Mouse (Mus musculus) liver, embryonic 14.5 days (tissue): ENCODE results near the gene Myom3. TPM values are rescaled to one million over a fixed set of nuclear protein-coding genes. Genes with fewer than 3 reads are reported as not detected.

Experiments used
- ATAC-seq: fragments of 200-750 bp; cut with Nextera tagmentation; 2 replicates; pipeline ENCODE4 v1.8.0; 2017; ENCODE audit warnings: moderate number of reproducible peaks, mild to moderate bottlenecking, moderate library complexity; ENCODE audit not compliant: insufficient read depth
- DNase-seq, 3 experiments: peaks; one replicate each; pipeline ENCODE4 v3.0.0-alpha.2; 2012 to 2013; ENCODE audit warnings: low read depth in 3 of 3, low spot score in 3 of 3
- H3K27ac ChIP-seq: fragments of 300-500 bp; sonication (generic); 2 replicates; pipeline ENCODE4 v1.5.1; 2014; ENCODE audit warnings: moderate library complexity, mild to moderate bottlenecking, control low read depth, inconsistent platforms
- H3K27me3 ChIP-seq: fragments of 300-500 bp; sonication (generic); 2 replicates; pipeline ENCODE4 v1.6.1; 2014; ENCODE audit warnings: mild to moderate bottlenecking, low read length, moderate library complexity; ENCODE audit not compliant: control insufficient read depth, insufficient read depth
- H3K36me3 ChIP-seq: fragments of 300-500 bp; sonication (generic); replicated peaks from 2 replicates; pipeline ENCODE4 v1.6.1; 2014; ENCODE audit warnings: low read depth; ENCODE audit not compliant: control insufficient read depth, insufficient read depth
- H3K4me1 ChIP-seq, 2 experiments: fragments of 200-500 bp in 1 of 2; fragments of 300-500 bp in 1 of 2; sonication (generic) in 1 of 2; replicated peaks; 2 replicates each; pipeline ENCODE4 v1.6.1; 2012 to 2014; ENCODE audit warnings: antibody characterized with exemption in 1 of 2, inconsistent platforms in 1 of 2, low read length in 1 of 2; ENCODE audit not compliant: control insufficient read depth in 2 of 2, insufficient read depth in 2 of 2
- H3K4me2 ChIP-seq: fragments of 300-500 bp; sonication (generic); 2 replicates; pipeline ENCODE4 v1.6.1; 2014; ENCODE audit warnings: low read depth, mild to moderate bottlenecking, control low read depth, moderate library complexity
- H3K4me3 ChIP-seq, 2 experiments: fragments of 200-500 bp in 1 of 2; fragments of 300-500 bp in 1 of 2; sonication (generic) in 1 of 2; 2 replicates each; pipeline ENCODE4 v1.5.1; 2012 to 2014; ENCODE audit warnings: low read depth in 2 of 2, low read length in 2 of 2, mild to moderate bottlenecking in 2 of 2, control low read depth in 1 of 2, inconsistent platforms in 1 of 2, moderate library complexity in 1 of 2; ENCODE audit not compliant: insufficient read depth in 1 of 2
- H3K9ac ChIP-seq: fragments of 300-500 bp; sonication (generic); replicated peaks from 2 replicates; pipeline ENCODE4 v1.6.1; 2014; ENCODE audit warnings: mild to moderate bottlenecking, control low read depth, moderate library complexity
- H3K9me3 ChIP-seq: fragments of 300-500 bp; sonication (generic); 2 replicates; pipeline ENCODE4 v1.6.1; 2016; ENCODE audit warnings: low read length, mixed read lengths; ENCODE audit not compliant: control insufficient read depth
- CTCF ChIP-seq: IDR thresholded peaks from 2 replicates; pipeline ENCODE4 v1.5.1; 2016; ENCODE audit warnings: antibody characterized with exemption, low read depth, control low read depth
- EP300 ChIP-seq: IDR thresholded peaks from 2 replicates; pipeline ENCODE4 v1.6.1; 2016; ENCODE audit warnings: antibody characterized with exemption, low read depth
- WGBS: fragments of 180-500 bp; shearing (Covaris S2); extraction: QIAGEN DNeasy Blood & Tissue Kit; methylation state at CpG from one replicate; pipeline ENCODE4 v1.1.7; 2014; ENCODE audit not compliant: insufficient replicate concordance; 5-methylcytosine and 5-hydroxymethylcytosine counted together
- polyA plus RNA-seq, 2 experiments: library from polyadenylated mRNA; depleted of rRNA in 1 of 2; stranded (reverse) in 1 of 2; unstranded in 1 of 2; fragments of >200 nt; fragmentation: Nextera tagmentation in 1 of 2; extraction: Ambion mirVana in 1 of 2; gene quantifications; 2 replicates each; pipeline versions ENCODE4 v1.2.1 to v1.2.3; 2012 to 2014

Gene Myom3
- polyA plus RNA-seq, 2 experiments, result 0.04 to 0.06 TPM

DNA sequence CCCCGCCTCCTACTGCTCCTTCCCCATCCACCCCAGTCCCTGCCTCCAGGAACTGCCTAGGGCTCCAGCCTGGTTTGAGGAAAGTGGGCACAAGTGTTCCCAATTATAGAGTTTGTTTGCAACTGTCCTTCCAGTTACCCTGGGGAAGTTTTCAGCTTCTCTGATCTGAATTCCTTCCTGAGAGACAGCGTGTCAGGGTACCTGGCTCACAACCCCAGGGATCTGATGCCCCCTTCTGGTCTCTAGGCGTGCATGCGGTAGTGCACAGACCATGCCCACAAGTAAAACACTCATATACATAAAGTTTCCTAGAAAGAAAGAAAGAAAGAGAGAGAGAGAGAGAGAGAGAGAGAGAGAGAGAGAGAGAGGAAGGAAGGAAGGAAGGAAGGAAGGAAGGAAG, 1.2 kb upstream of the Myom3 start:
- no peaks in the 10 kb centered on the region for H3K36me3 ChIP-seq
- no peak overlapping the region for H3K9ac ChIP-seq
- no peak overlapping the region for H3K4me2 ChIP-seq
- no peak overlapping the region for H3K27ac ChIP-seq
- no peak overlapping the region for H3K4me3 ChIP-seq
- TF ChIP-seq EP300 (no peak), CTCF (peak; percentile 66)
- no peaks in the 10 kb centered on the region for H3K9me3 ChIP-seq
- no peak for ATAC-seq
- no peaks in the 10 kb centered on the region; a peak in 1 of 4 replicates for H3K4me1 ChIP-seq
- WGBS, result 31% methylated on average over 4 of the region's 4 CpGs
- no peaks in the 10 kb centered on the region for H3K27me3 ChIP-seq
- no peak for DNase-seq

- ATAC-seq, result no peak
- TF ChIP-seq EP300 (no peak), CTCF (no peak)
- Histone ChIP-seq H3K36me3 (no peaks in the 10 kb centered on the region), H3K9me3 (no peaks in the 10 kb centered on the region), H3K4me1 (no peaks in the 10 kb centered on the region; a peak in 1 of 4 replicates), H3K4me2 (no peak overlapping the region), H3K27me3 (no peaks in the 10 kb centered on the region), H3K27ac (no peak overlapping the region), H3K4me3 (no peak overlapping the region), H3K9ac (no peak overlapping the region)
- no peak for DNase-seq
- 42% methylated on average over 6 of the region's 6 CpGs for WGBS
These were observed 690 bp upstream of the Myom3 start for GRCm38 (mm10) chr4:135758825-135759224.

DNA sequence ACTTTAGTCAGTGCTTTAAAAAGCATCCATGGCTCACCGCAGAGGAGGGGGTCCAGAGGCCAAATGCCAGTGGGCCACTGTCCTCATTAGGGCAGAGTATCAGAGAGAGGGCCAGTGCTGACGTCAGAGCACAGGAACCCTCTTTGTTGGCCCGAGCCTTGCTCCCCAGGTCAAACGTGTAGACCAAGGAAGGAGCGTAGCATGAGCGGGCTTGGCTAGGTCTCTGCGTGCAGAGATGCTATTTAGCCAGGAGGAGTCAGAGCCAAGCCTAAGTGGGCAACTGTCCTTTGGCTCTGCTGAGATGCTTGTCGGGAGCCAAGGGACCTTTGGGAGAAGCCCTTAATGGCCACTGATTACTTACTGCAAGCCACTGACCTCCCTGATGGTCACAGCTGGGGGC, 1.5 kb downstream of the Myom3 start:
- TF ChIP-seq EP300 (no peak), CTCF (no peak)

GRCm38 (mm10) chr4:135761569-135761968, 2.1 kb downstream of the Myom3 start:
- no peak overlapping the region for H3K27ac ChIP-seq
- H3K9ac ChIP-seq, result no peak overlapping the region
- H3K27me3 ChIP-seq, result no peaks in the 10 kb centered on the region
- DNase-seq (no peak), ATAC-seq (no peak)
- no peaks in the 10 kb centered on the region; a peak in 1 of 4 replicates for H3K4me1 ChIP-seq
- H3K36me3 ChIP-seq, result no peaks in the 10 kb centered on the region
- H3K4me3 ChIP-seq, result no peak overlapping the region
- no peak for TF ChIP-seq CTCF
- TF ChIP-seq EP300, result no peak
- no peak overlapping the region for H3K4me2 ChIP-seq
- no peaks in the 10 kb centered on the region for H3K9me3 ChIP-seq
- WGBS, result 68% methylated on average over 7 of the region's 7 CpGs

More for the DNA sequence above, 1.5 kb downstream of the Myom3 start:
- no peak overlapping the region for H3K4me2 ChIP-seq
- no peaks in the 10 kb centered on the region for H3K27me3 ChIP-seq
- H3K9me3 ChIP-seq, result no peaks in the 10 kb centered on the region
- no peaks in the 10 kb centered on the region; a peak in 1 of 4 replicates for H3K4me1 ChIP-seq
- WGBS, result 66% methylated on average over 8 of the region's 8 CpGs
- ATAC-seq (no peak), DNase-seq (no peak)
- H3K27ac ChIP-seq, result no peak overlapping the region
- H3K9ac ChIP-seq, result no peak overlapping the region
- no peaks in the 10 kb centered on the region for H3K36me3 ChIP-seq
- H3K4me3 ChIP-seq, result no peak overlapping the region

DNA sequence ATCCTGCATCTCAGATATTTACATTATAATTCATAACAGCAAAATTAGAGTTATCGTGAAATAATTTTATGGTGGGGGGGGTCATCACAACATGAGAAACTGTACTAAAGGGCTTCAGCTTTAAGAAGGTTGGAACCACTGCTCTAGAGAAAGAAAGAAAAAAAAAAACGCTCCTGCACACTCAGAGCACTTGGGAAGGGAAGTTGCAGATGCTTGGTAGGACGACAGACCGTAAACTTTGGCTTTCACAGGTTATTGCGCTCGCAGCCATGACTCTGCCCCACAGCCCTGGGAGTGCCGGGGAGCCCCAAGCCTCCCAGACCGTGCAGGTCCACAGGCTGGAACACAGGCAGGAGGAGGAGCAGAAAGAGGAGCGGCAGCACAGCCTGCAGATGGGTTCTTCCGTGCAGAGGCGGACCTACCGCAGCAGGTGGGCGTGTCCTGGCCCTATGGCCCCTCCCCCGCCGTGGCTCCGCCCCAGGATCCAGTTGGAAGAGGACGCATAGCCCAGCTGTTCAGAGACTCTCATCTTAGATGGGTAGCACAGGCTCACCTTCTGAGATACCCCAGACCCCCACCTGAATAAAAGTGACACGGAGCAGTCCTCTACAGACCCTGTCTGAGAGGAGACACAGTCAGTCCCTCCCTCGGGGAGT, 2.9 kb downstream of the Myom3 start:
- Histone ChIP-seq H3K9me3 (no peaks in the 10 kb centered on the region), H3K4me2 (peak overlapping the region; percentile 39), H3K27me3 (no peaks in the 10 kb centered on the region), H3K4me1 (no peaks in the 10 kb centered on the region; a peak in 1 of 4 replicates), H3K27ac (no peak overlapping the region), H3K36me3 (no peaks in the 10 kb centered on the region), H3K4me3 (no peak overlapping the region), H3K9ac (no peak overlapping the region)
- 6% methylated on average over 19 of the region's 19 CpGs for WGBS
- DNase-seq (peak in 2 of 3 experiments; percentile 31 to 46), ATAC-seq (peak; percentile 78)
- TF ChIP-seq EP300 (no peak), CTCF (no peak)
